Mouse (Mus musculus): ENCODE measurements around the gene Gm49321. TPM values are rescaled to one million over a fixed set of nuclear protein-coding genes. Genes with fewer than 3 reads are reported as not detected.
A peak's percentile ranks its signal among the peaks of the same experiment; 100 is the strongest.

Gene Gm49321
- total RNA-seq (2021), result 6.9 and 7.5 TPM in 2 replicates
- long read RNA-seq, experiment 1, result 0 reads
- long read RNA-seq, experiment 2, partial matches to known transcripts, result 0 of 1 reads
- long read RNA-seq, experiment 2, other reads (novel, unspliced or antisense), result 1 of 1 reads

DNA sequence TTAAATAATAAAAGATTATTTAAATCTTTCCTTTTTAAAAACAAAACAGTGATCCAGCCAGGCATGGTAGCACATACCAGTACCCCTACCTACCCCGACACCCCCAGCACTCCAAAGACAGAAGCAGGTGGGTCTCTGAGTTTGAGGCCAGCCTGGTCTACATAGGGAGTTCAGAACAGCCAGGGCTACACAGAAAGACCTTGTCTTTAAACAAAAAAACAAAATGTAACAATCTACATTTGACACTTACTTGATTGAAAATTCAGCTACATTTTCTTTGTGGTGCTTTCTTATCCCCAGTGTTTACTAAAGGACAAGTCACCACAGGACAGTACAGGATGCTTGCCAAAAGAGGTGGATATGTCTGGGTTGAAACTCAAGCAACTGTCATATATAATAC, at the start of gene Gm49321:
Gm49321 (plus strand) TSS at position 301 of the 400 bp plus-strand sequence.
- no peak for DNase-seq

DNA sequence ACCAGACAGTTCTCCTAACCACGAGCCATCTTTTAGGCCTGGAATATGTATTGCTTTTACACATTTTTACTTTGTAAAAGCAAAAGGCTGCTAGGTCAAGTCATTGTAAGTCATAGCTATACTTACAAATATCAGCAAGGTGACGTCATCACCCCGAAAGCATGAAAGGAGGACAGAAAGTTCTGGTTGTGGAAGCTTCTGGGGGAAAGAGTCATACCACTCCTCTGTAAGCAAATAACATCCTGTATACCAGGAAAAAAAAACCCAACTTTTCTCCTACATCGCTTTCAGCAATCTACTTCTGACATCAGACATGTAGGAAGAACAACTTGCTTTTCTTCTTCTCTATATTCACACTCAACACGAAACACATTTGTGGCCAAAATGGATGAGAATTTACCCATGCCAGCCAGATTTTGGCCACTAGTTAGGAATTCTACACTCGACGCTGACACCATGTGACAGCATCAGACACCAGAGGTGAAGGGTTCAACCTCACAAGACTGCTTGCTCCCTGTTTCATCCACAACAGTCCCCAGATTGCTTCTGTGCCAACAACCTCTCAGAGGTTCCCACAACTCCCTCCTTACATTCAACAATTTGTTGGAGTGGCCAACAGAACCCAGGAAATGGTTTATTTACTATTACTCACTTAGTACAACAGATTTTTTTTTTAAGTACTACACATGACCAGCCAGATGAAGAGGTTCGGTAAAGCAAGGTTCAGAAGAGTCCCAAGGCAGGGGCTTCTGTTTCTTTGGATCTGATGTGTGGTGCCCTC, 49.3 kb upstream of the Gm49321 start:
- DNase-seq, result no peak

DNA sequence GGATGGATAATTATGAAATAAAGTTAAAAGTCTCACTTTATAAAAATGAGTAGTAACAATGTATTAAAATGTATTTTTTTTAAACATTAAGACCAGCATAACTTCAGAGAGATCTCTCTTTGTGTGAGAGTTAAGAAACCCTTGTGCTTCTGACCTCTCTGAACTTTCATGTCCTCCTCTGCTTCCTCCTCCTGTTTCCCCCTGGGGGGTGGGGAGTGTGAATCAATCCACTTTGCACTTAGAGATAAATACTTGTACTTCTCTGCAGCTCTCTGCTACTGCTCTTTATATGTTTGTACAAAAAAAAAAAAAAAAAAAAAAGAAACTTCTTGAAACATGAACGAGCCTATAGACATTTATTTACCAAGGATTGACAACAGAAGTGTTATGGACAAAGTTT, 47.9 kb upstream of the Gm49321 start:
- DNase-seq, result peak; percentile 15

DNA sequence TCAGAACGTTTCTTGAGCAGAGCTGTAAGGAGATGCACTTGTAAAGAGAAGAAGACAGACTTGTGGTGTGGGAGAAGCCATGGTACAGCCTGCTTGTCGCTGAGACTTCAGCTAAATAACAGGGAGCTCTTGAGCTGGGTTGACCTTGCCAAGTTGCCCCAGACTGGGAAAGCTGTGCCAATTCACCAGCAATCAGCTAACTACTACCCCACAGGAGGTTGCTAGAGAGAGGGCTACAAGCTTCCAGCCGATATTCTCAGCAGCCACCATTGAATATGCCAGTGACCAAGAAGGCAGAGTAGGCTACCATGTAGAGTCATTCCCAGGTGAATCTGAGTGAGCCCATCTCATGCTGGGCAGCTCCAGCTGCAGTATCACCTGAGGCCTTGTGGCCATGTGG, 47.4 kb upstream of the Gm49321 start:
- peak; percentile 16 for DNase-seq

DNA sequence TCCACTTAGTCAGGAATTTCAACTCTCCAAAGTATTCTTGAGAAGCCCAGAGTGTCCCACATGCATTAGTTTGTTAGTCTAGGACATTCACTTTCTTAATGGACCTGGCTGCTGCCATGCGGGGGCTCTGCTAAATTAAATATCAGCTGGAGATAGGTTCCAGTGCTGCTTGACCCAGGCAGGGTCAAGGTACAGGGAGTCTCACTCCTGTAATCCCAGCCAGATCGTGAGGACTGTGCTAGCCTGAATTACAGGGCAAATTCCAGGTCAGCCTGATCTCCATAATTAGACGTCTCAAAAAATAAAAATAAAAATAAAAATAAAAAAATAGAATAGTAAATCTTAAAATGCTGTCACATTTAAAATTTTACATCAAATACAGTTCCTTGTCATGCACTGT, 44.8 kb upstream of the Gm49321 start:
- DNase-seq, result no peak

DNA sequence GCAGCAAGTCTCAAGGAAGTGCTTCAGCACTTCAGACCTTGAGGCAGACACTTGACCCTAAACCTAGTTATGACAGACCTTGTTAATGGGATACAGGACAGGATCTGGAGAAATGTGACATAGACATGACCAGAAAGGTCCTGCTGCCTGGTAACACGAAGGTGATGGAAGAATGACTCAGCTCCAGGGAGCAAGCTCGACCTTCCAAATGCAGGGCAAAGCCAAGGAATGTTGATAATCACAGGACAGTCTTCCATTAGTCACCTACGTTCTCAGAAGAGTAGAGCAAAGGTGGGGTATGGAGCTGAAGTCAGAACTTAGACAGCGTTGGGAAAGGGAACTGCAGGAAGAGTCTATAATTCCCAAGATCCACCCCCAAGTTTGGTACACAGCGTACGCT, 42.6 kb upstream of the Gm49321 start:
- DNase-seq, result no peak

DNA sequence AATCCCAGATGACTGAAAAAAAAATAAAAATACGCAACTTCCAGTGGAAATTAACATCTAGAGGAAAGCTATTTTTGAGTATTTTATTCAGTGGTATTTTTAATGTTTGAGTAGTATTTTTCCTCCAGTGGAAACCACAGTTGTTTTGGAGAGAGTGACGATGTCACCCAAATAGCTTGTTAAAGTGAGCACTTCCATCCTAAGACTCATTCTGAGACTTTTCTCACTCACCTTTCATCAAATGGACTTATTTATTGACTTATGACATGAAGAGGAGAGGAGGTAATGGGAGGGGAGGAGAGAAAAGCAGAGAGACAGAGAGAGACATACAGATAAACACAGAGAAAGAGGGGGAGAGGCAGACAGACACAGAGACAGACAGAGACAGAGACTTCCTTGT, 41.8 kb upstream of the Gm49321 start:
- no peak for DNase-seq

DNA sequence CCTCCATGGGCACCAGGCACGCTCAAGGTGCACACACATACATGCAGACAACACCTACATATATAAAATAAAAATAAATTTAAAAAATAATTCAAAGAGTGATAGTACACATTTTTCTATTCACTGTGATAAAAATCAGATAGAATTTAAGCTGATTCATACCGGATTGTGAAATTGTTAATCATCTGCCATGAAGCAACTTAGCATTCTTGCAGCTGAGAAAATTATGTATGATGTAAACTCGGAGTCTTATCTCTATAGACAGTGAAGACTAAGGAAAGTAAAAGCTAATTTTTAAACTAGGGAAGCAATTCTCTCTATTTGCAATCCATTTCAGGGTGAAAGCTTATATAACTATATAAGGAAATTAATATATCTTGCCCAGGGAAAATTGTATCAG, 41.0 kb upstream of the Gm49321 start:
- no peak for DNase-seq

DNA sequence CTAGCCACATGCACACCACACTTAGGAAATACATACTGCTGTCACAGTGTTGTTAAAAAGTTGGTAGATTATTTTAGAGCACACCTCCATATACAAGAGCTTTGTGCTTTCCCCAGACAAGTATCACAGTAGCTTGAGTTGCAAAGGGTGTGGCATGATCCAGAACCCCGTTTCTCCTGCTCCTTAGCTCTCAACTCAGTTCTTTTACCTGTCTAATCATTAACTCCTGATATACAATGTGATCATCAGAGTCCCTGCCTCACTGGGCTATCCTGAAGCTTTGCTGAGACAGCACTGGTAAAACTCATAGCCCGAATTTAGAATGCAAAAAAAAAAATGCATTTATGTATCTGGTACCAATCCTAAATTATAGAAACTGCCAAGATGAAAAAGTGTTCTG, 39.2 kb upstream of the Gm49321 start:
- no peak for DNase-seq

DNA sequence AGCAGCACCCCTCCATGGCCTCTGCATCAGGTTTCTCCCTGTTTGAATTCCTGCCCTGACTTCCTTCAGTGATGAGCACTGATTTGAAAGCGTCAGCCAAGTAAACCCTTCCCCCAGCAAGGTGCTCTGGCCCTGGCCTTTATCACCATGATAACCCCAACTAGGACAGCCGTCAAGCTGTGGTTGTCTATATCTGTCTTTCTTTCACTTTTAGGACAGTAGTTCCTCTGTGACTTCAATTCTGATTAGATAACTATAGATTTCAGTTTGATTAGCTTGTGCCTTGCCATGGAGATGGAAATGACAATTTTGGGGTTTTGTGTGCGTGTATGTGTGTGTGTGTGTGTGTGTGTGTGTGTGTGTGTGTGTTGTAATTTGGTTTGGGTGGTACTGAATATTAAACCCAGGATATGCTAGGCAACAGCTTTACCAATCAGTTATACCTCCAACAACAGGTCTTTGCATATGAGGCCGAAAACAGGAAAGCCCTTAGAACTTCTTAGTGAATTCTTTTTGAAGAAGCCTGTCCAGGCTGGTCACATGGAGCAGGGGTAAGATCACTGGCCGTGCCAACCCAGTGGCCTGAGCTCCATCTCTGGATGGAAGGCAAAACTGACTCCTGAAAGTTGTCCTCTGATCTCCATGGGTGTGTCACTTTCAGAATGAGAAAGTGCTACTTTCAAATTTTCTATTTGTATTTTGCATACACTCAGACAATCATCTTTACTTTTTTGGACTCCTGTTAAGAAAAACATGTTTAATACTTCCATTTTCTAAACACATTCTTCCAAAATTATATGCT, 33.1 kb upstream of the Gm49321 start:
- DNase-seq, result no peak

DNA sequence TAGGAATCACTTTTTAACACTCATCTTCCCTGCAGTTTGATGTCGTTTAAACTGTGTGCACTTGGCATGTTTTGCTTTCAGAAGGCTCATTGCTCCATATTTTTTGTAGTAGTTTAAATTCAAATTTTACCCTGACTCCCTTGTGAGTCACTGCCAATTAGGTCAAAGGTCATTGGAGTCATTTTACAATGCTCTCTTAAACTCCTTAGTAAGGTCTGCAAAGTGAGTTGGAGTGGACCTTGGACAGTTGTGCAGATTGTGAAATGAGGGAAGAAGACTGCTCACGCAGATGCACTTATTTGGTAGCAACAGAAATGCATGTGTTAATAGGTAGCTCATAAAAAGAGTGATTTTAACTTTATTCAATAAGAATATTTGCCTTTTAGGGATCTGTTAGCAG, 32.4 kb upstream of the Gm49321 start:
- DNase-seq, result peak; percentile 22

DNA sequence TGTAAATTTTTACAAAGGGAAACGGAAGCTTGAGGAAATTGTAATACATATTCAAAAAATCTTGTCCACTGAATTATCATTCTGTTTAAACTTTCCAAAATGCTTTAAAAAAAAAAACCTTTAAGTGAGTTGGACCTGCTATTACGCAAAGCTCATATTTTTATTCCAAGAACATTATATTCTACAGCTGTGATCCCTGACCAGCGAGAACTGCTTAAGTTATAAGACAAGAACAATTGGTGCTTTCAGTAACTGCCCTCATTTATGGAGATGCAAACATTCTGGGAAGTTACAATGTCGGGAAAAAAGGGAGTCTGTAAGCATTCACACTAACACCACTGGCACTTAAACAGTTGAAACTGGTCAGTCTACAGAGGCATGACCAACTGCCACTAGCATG, 31.9 kb upstream of the Gm49321 start:
- no peak for DNase-seq

DNA sequence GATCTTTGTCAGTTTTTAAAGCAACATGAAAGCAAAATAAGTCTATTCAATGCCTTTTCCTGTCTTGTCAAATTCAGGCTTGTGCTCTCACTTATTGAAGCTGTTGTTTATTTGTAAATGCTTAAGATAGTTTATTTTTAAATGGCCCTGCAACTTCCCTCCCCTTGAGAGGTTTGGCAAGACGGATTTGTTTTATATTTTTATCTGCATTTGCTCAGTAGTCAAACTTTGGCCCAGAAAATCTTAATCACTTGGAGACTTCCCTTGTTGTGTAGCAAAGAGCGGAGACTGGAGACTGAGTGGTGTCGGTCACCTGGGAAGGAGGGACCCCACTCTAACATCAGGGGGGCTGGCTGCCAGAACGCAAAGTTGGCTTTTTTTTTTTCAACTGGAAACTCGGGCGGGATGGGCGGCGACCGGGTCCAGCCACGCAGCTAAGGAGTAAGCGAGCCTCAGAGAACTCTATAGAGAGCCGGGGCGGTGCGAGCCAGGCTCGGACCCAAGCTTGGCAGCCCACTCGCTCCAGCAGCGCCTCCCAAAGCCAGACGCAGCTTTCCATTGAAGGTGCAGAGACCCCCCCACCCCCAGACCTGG, 30.3 kb upstream of the Gm49321 start:
- no peak for DNase-seq

DNA sequence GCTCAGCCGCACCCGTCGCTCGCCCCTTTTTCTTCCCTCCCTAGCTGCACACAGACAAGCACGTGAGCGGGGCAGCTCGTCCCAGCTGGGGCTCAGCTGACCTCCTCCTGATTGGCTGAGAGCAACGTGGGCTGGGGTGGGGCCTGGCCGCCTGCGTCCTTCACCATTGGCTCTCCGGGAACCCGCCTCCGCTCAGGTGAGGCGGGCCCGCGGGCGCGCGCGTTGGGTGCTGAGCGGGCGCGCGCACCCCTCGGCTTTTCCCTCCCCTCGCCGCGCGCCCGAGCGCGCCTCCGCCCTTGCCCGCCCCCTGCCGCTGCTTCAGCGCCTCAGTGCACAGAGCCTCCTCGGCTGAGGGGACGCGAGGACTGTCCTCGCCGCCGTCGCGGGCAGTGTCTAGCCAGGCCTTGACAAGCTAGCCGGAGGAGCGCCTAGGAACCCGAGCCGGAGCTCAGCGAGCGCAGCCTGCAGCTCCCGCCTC, 29.7 kb upstream of the Gm49321 start:
- peak; percentile 99 for DNase-seq

DNA sequence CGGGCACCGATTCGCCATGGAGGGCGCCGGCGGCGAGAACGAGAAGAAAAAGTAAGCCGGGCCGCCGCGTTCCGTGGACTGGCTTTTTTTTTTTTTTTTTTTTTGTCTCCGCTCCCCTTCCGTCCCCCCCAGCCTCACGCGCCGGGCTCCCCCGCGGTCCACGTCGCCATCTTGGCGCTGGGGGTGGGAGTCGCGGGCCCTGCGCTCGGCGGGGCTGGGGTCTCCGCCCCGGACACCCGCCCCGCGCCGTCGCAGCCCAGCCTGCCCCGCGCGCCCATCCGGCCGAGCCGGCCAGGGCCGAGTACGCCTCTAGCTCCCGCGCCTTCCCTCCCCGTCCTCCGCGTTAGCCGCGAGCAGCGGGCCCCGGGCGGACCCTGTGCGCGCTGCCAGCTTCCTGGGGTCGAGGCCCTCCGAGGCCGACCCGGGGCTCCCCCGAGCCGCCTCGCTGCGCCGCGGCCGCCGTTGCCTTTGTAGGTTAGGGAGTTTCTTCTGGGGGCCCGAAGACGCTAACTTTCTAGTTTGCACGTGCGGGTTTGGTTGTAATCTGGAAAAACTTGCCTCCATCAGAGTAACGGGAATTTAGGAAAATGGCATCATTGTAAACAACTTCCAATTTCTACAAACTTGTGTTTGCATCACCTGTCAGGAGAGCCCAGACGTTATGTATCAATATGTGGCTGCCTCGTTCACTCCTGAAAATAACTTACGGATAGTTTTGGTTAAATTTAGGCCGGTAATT, 29.0 kb upstream of the Gm49321 start:
- DNase-seq, result peak; percentile 79

DNA sequence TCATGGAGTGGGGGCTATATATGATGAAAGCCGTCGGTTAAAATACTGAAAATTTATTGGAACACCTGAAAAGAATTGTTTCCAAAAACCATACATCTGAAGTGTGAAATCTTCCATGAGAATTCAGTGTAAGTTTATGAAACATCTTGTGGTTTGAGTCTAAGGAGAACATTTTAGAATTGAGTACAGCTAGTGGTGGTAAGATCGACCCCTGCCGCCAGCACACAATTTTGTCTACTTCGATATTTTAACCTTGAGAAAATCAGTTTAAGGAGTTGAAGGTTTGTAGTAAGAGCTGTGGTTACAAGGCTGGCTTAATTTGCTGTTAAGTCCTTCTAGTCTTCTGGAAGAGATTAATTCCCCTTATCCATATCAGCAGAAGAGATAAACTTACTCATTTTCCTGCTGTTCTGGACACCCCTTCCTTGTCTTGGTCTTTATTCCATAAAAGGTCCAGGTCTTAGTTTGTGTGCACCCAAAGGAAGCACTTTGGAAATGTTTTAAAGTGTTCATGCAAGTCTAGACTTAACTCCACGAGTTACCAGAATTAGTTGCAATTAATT, 28.4 kb upstream of the Gm49321 start:
- no peak for DNase-seq

DNA sequence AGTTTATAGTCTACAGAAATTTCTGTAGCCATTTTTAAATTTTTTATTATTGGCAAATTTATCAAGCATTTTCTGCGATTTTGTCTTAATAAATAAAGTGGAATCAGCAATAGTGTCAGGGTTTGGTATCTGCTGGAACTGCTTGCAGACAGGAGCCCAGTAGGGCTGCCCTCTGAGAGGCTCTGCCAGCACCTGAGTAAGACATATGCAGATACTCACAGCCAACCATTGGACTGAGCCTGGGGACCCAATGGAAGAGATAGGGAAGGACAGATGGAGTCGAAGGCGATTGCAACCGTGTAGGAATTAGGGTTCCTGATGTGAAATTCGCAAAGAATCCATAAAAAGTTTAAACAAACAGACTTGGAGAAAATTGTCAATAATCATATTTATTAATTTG, 19.0 kb upstream of the Gm49321 start:
- no peak for DNase-seq

DNA sequence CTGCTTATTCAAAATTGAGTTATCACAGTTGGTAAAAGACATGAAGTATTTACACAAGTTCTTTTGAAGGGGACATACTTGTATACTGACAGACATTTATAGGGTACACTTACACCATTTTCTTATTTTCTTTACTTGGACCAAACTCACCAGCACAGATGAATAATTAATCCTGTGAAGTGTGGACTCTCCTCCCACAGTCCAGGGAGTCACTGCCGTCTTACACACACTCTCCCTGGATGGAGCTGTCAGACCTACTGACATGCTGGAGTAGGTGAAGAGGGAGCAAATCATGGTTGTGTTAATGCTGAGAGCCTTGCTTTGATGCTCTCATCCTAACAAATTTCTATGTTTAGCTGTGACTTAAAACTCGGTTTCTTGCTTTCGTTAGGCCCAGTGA, 7.2 kb upstream of the Gm49321 start:
- no peak for DNase-seq

DNA sequence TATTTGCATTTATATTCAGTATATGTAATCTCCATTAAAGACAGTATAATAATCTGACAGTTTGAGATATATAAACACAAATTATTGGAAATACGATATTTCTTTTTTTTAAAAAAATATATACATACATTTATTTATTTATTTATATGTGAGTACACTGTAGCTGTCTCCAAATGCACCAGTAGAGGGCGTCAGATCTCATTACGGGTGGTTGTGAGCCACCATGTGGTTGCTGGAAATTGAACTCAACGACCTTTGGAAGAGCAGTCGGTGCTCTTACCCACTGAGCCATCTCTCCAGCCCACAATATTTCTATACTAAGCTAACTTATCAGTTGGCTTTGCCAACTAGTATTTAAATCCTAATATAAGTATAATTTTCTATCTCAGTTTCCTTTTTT, 6.2 kb upstream of the Gm49321 start:
- DNase-seq, result peak; percentile 61

DNA sequence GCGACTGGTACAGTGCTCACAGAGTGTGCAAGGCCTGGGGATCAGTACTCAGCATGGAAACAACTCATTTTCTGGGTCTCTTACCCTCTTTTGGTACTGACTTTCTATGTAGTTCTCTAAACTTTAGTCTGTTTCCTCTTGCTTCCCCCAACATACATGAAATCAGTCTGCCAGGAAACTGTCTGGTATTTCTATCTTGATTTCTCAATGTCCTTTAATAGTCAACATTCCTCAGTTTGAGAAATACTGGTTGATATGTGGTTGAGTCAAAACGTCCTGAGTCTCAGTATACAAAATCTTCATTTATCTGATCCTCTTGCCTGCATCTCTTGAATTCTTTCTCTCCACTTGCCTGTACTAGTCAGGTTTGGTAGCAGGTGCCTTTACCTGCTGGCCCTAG, 2.9 kb upstream of the Gm49321 start:
- no peak for DNase-seq

DNA sequence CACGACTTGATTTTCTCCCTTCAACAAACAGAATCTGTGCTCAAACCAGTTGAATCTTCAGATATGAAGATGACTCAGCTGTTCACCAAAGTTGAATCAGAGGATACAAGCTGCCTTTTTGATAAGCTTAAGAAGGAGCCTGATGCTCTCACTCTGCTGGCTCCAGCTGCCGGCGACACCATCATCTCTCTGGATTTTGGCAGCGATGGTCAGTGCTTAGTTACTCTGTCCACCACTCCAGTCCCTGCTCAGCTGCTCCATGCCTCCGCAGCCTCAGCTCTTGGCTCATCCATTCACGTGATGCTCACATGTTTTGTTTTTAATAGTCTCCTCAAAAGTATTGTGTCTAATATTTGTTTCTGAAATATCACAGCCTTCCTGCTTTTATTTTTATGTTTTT, 2.1 kb downstream of the Gm49321 start:
- no peak for DNase-seq

DNA sequence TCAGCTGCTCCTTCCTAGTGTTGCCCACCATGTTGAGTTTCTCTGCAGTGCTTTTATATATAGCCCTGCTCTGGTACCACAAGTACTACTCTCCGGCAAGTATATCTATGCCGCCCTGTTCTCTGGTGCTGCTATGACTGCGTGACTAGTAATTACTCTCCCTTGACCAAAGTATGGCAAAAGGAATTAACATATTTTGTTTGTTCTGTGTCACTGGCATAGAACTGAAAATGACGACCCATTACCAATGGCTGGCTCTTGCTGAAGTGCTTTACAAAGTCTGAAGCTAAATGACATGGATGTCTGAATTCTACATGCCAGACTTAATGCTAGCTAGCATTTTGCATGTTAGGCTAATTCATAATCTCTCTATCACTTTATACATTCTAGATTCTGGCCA, 11.0 kb downstream of the Gm49321 start:
- no peak for DNase-seq

Data from adrenal gland, postnatal 14 days (tissue).